Mouse (Mus musculus) kidney, adult 2 months (tissue): ENCODE measurements at regions not wholly inside any gene's neighbourhood (a gene's known extent, or its start where the extent isn't known, plus 50 kb on each side); places are given as distances from the start of the nearest gene placed in this dataset.

ENCODE experiments used
- CTCF ChIP-seq: fragments of 200-500 bp; conservative IDR thresholded peaks from 2 replicates; pipeline ENCODE4 v1.5.1; 2011; ENCODE audit warnings: low read depth, mild to moderate bottlenecking, control low read depth, low read length, moderate library complexity, mixed read lengths; ENCODE audit not compliant: insufficient read depth, insufficient read length
- POLR2A ChIP-seq: fragments of 200-500 bp; IDR thresholded peaks from one replicate; pipeline ENCODE4 v1.6.1; 2011; ENCODE audit warnings: low read depth, low read length, control low read depth

DNA sequence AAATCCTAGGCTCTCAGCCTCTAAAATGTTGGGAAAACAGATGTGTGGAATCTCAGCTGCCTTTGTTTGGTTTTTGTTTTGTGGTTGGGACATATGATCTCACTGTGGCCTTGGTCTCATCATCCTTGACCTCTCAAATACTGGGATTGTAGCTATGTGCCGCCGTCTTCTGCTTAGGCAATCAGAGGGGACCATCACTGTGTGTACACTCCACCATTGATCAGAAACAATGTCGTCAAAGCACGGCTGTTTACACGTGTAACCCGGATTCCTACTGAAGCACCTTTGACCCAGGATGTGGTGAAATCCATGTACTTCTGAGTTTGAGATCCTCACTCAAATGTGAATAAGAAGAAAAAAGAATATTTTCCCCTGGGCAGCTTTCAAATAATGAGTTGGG, 68.0 kb upstream of the Nap1l1 start:
- TF ChIP-seq CTCF: no peak
- no peak for TF ChIP-seq POLR2A
